Mouse (Mus musculus) spleen, adult 12 weeks (tissue): ENCODE measurements around the gene Ube2i.

Source experiments
- DNase-seq: peaks from one replicate; pipeline ENCODE4 v3.0.0; 2022; ENCODE audit warnings: low spot score

The Ube2i gene

GRCm38 (mm10) chr17:25218967-25219366 lies 55.5 kb downstream of the Ube2i start:
- DNase-seq, result no peak

GRCm38 (mm10) chr17:25215431-25215830 lies 59.0 kb downstream of the Ube2i start:
- no peak for DNase-seq
